Mouse (Mus musculus): Measurements from ENCODE around the gene Copg2. TPM values are rescaled to one million over a fixed set of nuclear protein-coding genes. Genes with fewer than 3 reads are reported as not detected.

Copg2 gene
- 10 to 100 TPM; 38.2 to 41.3 (median 39.9) TPM for total RNA-seq (2022)

GRCm38 (mm10) chr6:30896195-30896985, at the start of gene Copg2:
Gene Copg2 (minus strand): TSS chr6:30896794.
- peak; percentile 93 for DNase-seq (ENCODE audit: low spot score)

GRCm38 (mm10) chr6:30939264-30939663, 42.7 kb upstream of the Copg2 start:
- no peak for DNase-seq (ENCODE audit: low spot score)

GRCm38 (mm10) chr6:30922821-30923220, 26.2 kb upstream of the Copg2 start:
- no peak for DNase-seq (ENCODE audit: low spot score)

- DNase-seq (ENCODE audit: low spot score), result no peak
These were observed 25.2 kb upstream of the Copg2 start for GRCm38 (mm10) chr6:30921826-30922225.

- peak; percentile 6 for DNase-seq (ENCODE audit: low spot score)
These were observed 24.5 kb upstream of the Copg2 start for GRCm38 (mm10) chr6:30920834-30921675.

GRCm38 (mm10) chr6:30915473-30915872, 18.9 kb upstream of the Copg2 start, which contains the start of gene Tsga13:
Gene Tsga13 (minus strand): TSS chr6:30915573.
- DNase-seq (ENCODE audit: low spot score), result no peak

GRCm38 (mm10) chr6:30907970-30908369, 11.4 kb upstream of the Copg2 start:
- no peak for DNase-seq (ENCODE audit: low spot score)

- no peak for DNase-seq (ENCODE audit: low spot score)
These were observed 8.3 kb upstream of the Copg2 start for GRCm38 (mm10) chr6:30904911-30905310.

GRCm38 (mm10) chr6:30904033-30904432, 7.4 kb upstream of the Copg2 start:
- DNase-seq (ENCODE audit: low spot score), result no peak

GRCm38 (mm10) chr6:30897520-30897919, 926 bp upstream of the Copg2 start:
- no peak for DNase-seq (ENCODE audit: low spot score)

GRCm38 (mm10) chr6:30896986-30897327, 363 bp upstream of the Copg2 start:
- no peak for DNase-seq (ENCODE audit: low spot score)

- no peak for DNase-seq (ENCODE audit: low spot score)
These were observed 787 bp downstream of the Copg2 start for GRCm38 (mm10) chr6:30895819-30896194.

GRCm38 (mm10) chr6:30893081-30893480, 3.5 kb downstream of the Copg2 start:
- DNase-seq (ENCODE audit: low spot score), result no peak

- DNase-seq (ENCODE audit: low spot score), result no peak
These were observed 4.8 kb downstream of the Copg2 start for GRCm38 (mm10) chr6:30891761-30892160.

GRCm38 (mm10) chr6:30884856-30885255, 11.7 kb downstream of the Copg2 start:
- DNase-seq (ENCODE audit: low spot score), result no peak

GRCm38 (mm10) chr6:30883491-30883890, 13.1 kb downstream of the Copg2 start:
- DNase-seq (ENCODE audit: low spot score), result no peak

GRCm38 (mm10) chr6:30876661-30877060, 19.9 kb downstream of the Copg2 start:
- DNase-seq (ENCODE audit: low spot score), result no peak

- DNase-seq (ENCODE audit: low spot score), result no peak
These were observed 30.1 kb downstream of the Copg2 start for GRCm38 (mm10) chr6:30866501-30866900.

- no peak for DNase-seq (ENCODE audit: low spot score)
These were observed 31.4 kb downstream of the Copg2 start for GRCm38 (mm10) chr6:30865031-30865678.

- DNase-seq (ENCODE audit: low spot score), result no peak
These were observed 40.6 kb downstream of the Copg2 start for GRCm38 (mm10) chr6:30855956-30856355.

GRCm38 (mm10) chr6:30855205-30855604, 41.4 kb downstream of the Copg2 start:
- no peak for DNase-seq (ENCODE audit: low spot score)

GRCm38 (mm10) chr6:30849818-30850217, 46.8 kb downstream of the Copg2 start:
- DNase-seq (ENCODE audit: low spot score), result no peak
